Mouse (Mus musculus) megakaryocyte, embryonic 14.5 days (primary cell): ENCODE measurements at regions not wholly inside any gene's neighbourhood (a gene's known extent, or its start where the extent isn't known, plus 50 kb on each side); places are given as distances from the start of the nearest gene placed in this dataset.

ENCODE experiments used
- H3K27me3 ChIP-seq: replicated peaks from 2 replicates; pipeline ENCODE3; 2012; ENCODE audit warnings: inconsistent platforms
- H3K36me3 ChIP-seq: replicated peaks from 2 replicates; pipeline ENCODE3; 2012; ENCODE audit warnings: low read length, inconsistent platforms, mixed read lengths
- H3K4me1 ChIP-seq: 2 replicates; pipeline ENCODE4 v1.6.1; 2012; ENCODE audit warnings: inconsistent platforms
- H3K4me3 ChIP-seq: replicated peaks from 2 replicates; pipeline ENCODE3; 2012; ENCODE audit warnings: moderate library complexity, mild to moderate bottlenecking, inconsistent platforms
- H3K9me3 ChIP-seq: 2 replicates; pipeline ENCODE4 v1.6.1; 2012; ENCODE audit warnings: inconsistent platforms
- FLI1 ChIP-seq: IDR thresholded peaks from 2 replicates; pipeline ENCODE4 v1.6.1; 2012; ENCODE audit warnings: low read length, inconsistent platforms, mixed read lengths
- GATA1 ChIP-seq: IDR thresholded peaks from 3 replicates; pipeline ENCODE4 v1.6.1; 2012; ENCODE audit warnings: mixed read lengths, low read length, inconsistent platforms, borderline replicate concordance

GRCm38 (mm10) chr2:21028605-21029004 lies 59.9 kb upstream of the Arhgap21 start:
- Histone ChIP-seq H3K36me3 (no peaks in the 10 kb centered on the region), H3K4me3 (no peak overlapping the region), H3K4me1 (no peaks in the 10 kb centered on the region), H3K9me3 (no peaks in the 10 kb centered on the region; the same call in 1 of the 2 replicates), H3K27me3 (peaks cover 2% of the 10 kb centered on the region)
- TF ChIP-seq FLI1: no peak
- TF ChIP-seq GATA1: no peak

GRCm38 (mm10) chr2:21018535-21018934 lies 49.9 kb upstream of the Arhgap21 start:
- Histone ChIP-seq H3K4me3 (no peak overlapping the region), H3K27me3 (no peaks in the 10 kb centered on the region), H3K9me3 (no peaks in the 10 kb centered on the region), H3K4me1 (peaks cover 3% of the 10 kb centered on the region; the same call in 1 of the 2 replicates), H3K36me3 (no peaks in the 10 kb centered on the region)
- TF ChIP-seq GATA1 (no peak), FLI1 (no peak)
